Mouse (Mus musculus) kidney, adult 2 months (tissue): Measurements from ENCODE around the gene Gm10382.

Experiments used
- CTCF ChIP-seq: fragments of 200-500 bp; conservative IDR thresholded peaks from 2 replicates; pipeline ENCODE4 v1.5.1; 2011; ENCODE audit warnings: low read depth, mild to moderate bottlenecking, control low read depth, low read length, moderate library complexity, mixed read lengths; ENCODE audit not compliant: insufficient read depth, insufficient read length
- POLR2A ChIP-seq: fragments of 200-500 bp; IDR thresholded peaks from one replicate; pipeline ENCODE4 v1.6.1; 2011; ENCODE audit warnings: low read depth, low read length, control low read depth

DNA sequence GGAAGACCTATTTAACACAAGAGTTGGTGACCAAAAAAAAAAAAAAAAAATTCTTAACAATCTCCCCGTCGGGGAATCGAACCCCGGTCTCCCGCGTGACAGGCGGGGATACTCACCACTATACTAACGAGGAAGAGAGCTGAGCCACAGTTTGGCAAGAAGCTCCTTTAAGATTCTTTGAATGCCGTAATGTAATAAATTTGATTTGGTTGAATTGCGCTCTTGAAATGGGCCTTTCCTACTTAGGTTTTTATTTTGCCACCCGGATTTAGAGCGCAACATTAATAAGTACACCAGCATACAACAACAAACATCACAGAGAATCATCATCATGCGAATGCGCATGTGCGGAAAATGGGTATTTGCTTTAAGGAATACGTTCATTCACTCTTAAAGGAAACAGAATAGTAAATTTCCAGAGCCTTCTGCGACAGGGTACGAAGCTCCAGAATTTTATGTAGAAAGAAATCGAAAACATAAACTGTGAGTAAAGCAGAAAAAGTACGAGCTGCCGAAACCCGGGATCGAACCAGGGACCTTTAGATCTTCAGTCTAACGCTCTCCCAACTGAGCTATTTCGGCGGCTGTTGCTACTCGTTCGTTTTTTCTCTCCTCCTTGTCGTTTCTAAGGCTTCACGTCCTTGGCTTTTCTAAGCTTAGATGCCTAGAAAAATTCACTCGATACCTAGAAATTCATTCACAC is 16.6 kb downstream of the Gm10382 start:
- TF ChIP-seq CTCF, result no peak
- no peak for TF ChIP-seq POLR2A
